Mouse (Mus musculus) heart, adult 2 months (tissue): ENCODE data around the gene Arl3. TPM values are rescaled to one million over a fixed set of nuclear protein-coding genes. Genes with fewer than 3 reads are reported as not detected.
"Not testable (repeated sequence)": the region's sequence is repeated elsewhere in the genome, so short reads cannot be mapped to it uniquely, and the experiment has no call there.

ENCODE experiments used
- DNase-seq, 2 experiments: peaks; one replicate each; pipeline ENCODE4 v3.0.0; 2021
- H3K27ac ChIP-seq: fragments of 200-600 bp; 2 replicates; pipeline ENCODE4 v1.8.1; 2022
- H3K27me3 ChIP-seq: fragments of 200-500 bp; 2 replicates; pipeline ENCODE4 v1.6.1; 2012; ENCODE audit warnings: mild to moderate bottlenecking, low read length, inconsistent platforms, mixed read lengths; ENCODE audit not compliant: control insufficient read depth, insufficient read depth
- H3K36me3 ChIP-seq: fragments of 200-500 bp; 2 replicates; pipeline ENCODE4 v1.6.1; 2012; ENCODE audit warnings: low read length, inconsistent platforms; ENCODE audit not compliant: control insufficient read depth, insufficient read depth
- H3K4me1 ChIP-seq: fragments of 200-500 bp; 2 replicates; pipeline ENCODE4 v1.6.1; 2011; ENCODE audit warnings: low read length; ENCODE audit not compliant: control insufficient read depth, insufficient read depth
- H3K4me3 ChIP-seq: fragments of 200-600 bp; 2 replicates; pipeline ENCODE4 v1.8.1; 2022
- H3K79me2 ChIP-seq: fragments of 200-500 bp; replicated peaks from 2 replicates; pipeline ENCODE4 v1.6.1; 2012; ENCODE audit warnings: mild to moderate bottlenecking, inconsistent platforms, low read length, moderate library complexity, mixed read lengths; ENCODE audit not compliant: control insufficient read depth, insufficient read depth
- H3K9ac ChIP-seq: fragments of 200-500 bp; 2 replicates; pipeline ENCODE4 v1.6.1; 2012; ENCODE audit warnings: low read depth, mild to moderate bottlenecking, control low read depth, inconsistent platforms, low read length, mixed read lengths
- CTCF ChIP-seq: fragments of 200-600 bp; IDR thresholded peaks from 2 replicates; pipeline ENCODE4 v1.8.1; 2022; ENCODE audit warnings: antibody characterized with exemption, mild to moderate bottlenecking, moderate library complexity
- EP300 ChIP-seq: fragments of 200-500 bp; IDR thresholded peaks from 2 replicates; pipeline ENCODE4 v1.6.1; 2011; ENCODE audit warnings: low read depth, low read length, control low read depth; ENCODE audit not compliant: insufficient read depth
- POLR2A ChIP-seq: fragments of 200-500 bp; IDR thresholded peaks from 2 replicates; pipeline ENCODE4 v1.6.1; 2011; ENCODE audit warnings: mild to moderate bottlenecking, low read depth, low read length, control low read depth; ENCODE audit not compliant: insufficient read depth
- WGBS: fragments of 180-500 bp; shearing (Covaris S2); methylation state at CpG from one replicate; pipeline ENCODE4 v1.1.7; 2018; 5-methylcytosine and 5-hydroxymethylcytosine counted together
- intact Hi-C: fragments of 180-260 bp; cut with DNase I; formaldehyde crosslinking; loops from one replicate; pipeline ENCODE4 v1.15.1; 2025
- polyA plus RNA-seq: library from polyadenylated mRNA; depleted of rRNA; stranded (reverse); fragments of >200 nt; gene quantifications from 2 replicates; pipeline ENCODE4 v1.2.3, GENCODE M21; 2012
- total RNA-seq, 2 experiments: library from RNA; stranded (reverse); gene quantifications; 2 replicates each; pipeline ENCODE4 v1.2.3; 2021

The Arl3 gene
- total and polyA plus RNA-seq, 3 experiments, result 36.1 to 43.4 (median 38.3) TPM

DNA sequence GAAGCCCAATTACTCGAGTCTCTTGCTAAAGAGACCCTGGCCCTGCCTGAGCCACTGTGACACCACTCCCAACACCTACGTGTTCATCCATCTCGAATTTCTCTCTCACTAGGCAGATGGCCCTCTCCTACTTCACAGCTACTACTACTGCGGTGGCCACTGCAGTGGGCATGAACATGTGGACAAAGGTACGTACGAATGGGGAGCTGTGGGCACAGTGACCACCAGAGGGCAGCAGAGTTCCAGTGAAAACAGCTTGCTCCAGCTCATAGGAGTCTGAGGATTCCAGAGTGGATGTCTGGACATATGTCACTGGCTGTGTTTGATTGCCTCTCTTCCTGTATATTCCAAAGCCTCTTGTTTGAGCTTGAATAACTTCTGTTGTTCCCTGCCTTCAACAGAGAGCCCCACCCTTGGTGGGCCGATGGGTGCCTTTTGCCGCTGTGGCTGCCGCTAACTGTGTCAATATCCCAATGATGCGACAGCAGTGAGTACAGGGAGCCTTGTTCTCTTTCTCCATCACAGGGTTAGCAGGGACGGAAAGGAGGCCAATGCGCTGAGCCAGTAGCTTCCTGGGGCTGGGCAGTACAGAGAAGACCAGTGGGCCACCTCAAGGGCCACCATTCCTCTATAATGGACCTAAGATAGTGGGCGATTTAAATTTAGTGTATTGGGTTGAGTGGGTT, 15.0 kb upstream of the Arl3 start:
- 59% methylated on average over 13 of the region's 13 CpGs for WGBS
- Histone ChIP-seq H3K27ac (no peak overlapping the region), H3K27me3 (no peaks in the 10 kb centered on the region), H3K4me1 (no peaks in the 10 kb centered on the region), H3K36me3 (no peaks in the 10 kb centered on the region), H3K79me2 (no peaks in the 10 kb centered on the region), H3K4me3 (no peak overlapping the region), H3K9ac (no peak overlapping the region)
- TF ChIP-seq EP300 (peak; percentile 92), POLR2A (no peak), CTCF (peak; percentile 99)
- intact Hi-C loops, result loop anchor here (1.0 to 2.0 kb wide), 2 partner anchors 83 to 152 kb away; no protein-coding TSS in a partner anchor
- DNase-seq, result peak; percentile 79 to 88

- no peak for TF ChIP-seq POLR2A
- no peak for TF ChIP-seq EP300
- no peak for TF ChIP-seq CTCF
- H3K27ac ChIP-seq, result no peak overlapping the region
- no peaks in the 10 kb centered on the region for H3K36me3 ChIP-seq
- no peaks in the 10 kb centered on the region for H3K79me2 ChIP-seq
- intact Hi-C loops, result loop anchor here (10.0 kb wide), 1 partner anchor 290 kb away; no protein-coding TSS in a partner anchor
- 82% methylated on average over 4 of the region's 4 CpGs for WGBS
- DNase-seq, result no peak
- no peak overlapping the region for H3K4me3 ChIP-seq
- no peaks in the 10 kb centered on the region for H3K27me3 ChIP-seq
- H3K9ac ChIP-seq, result no peak overlapping the region
- H3K4me1 ChIP-seq, result peaks cover 1% of the 10 kb centered on the region; the same call in 1 of the 2 replicates
Measured at GRCm38 (mm10) chr19:46575196-46575595, 2.2 kb upstream of the Arl3 start.

- no peak overlapping the region for H3K9ac ChIP-seq
- H3K27ac ChIP-seq, result peak overlapping the region; percentile 81; the same call in 1 of the 2 replicates
- H3K4me1 ChIP-seq, result peaks cover 1% of the 10 kb centered on the region; the same call in 1 of the 2 replicates
- TF ChIP-seq CTCF, result no peak
- no peaks in the 10 kb centered on the region for H3K27me3 ChIP-seq
- H3K4me3 ChIP-seq, result peak overlapping the region; percentile 77
- WGBS, result 44% methylated on average over 6 of the region's 6 CpGs
- intact Hi-C loops, result loop anchor here (5.0 to 10.0 kb wide), 3 partner anchors 72 to 291 kb away; partner anchors contain the start of genes Actr1a, Sufu and Trim8
- no peaks in the 10 kb centered on the region for H3K79me2 ChIP-seq
- no peak for DNase-seq
- H3K36me3 ChIP-seq, result no peaks in the 10 kb centered on the region
Measured at GRCm38 (mm10) chr19:46573990-46574389, 992 bp upstream of the Arl3 start.

DNA sequence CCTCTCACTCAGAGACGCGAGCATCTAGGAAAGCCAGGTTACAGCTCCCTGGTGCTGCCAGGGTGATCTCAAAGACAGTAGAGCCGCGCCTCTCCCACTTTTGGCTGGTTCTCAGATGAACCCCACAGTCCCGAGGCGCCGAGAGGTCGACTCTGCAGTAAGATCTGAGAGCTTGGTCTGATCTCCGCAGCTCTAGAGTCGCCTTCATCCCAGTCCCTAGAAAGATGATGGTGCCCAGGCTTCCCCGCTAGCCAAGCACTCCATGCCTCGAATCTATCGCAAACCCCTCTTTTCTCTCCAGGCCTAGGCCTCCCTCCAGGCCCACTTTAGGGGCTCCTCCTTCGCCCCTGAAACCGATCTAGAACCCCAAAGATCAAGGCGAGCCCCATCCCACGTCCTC, 450 bp downstream of the Arl3 start:
- DNase-seq, result no peak
- intact Hi-C loops, result loop anchor here (5.0 to 10.0 kb wide), 3 partner anchors 70 to 292 kb away; partner anchors contain the start of genes Actr1a, Sufu and Trim8
- Histone ChIP-seq H3K9ac (peak overlapping the region; percentile 66), H3K27ac (peak overlapping the region; percentile 65), H3K4me3 (peak overlapping the region; percentile 76), H3K4me1 (peaks cover 1% of the 10 kb centered on the region; the same call in 1 of the 2 replicates), H3K79me2 (no peaks in the 10 kb centered on the region), H3K36me3 (no peaks in the 10 kb centered on the region), H3K27me3 (no peaks in the 10 kb centered on the region)
- TF ChIP-seq CTCF, result no peak
- no peak for TF ChIP-seq POLR2A
- no peak for TF ChIP-seq EP300
- WGBS, result under 1% methylated on average over 17 of the region's 17 CpGs

GRCm38 (mm10) chr19:46571878-46572244, 1.1 kb downstream of the Arl3 start:
- Histone ChIP-seq H3K27me3 (no peaks in the 10 kb centered on the region), H3K9ac (no peak overlapping the region), H3K4me3 (peak overlapping the region; percentile 76), H3K27ac (no peak overlapping the region), H3K79me2 (no peaks in the 10 kb centered on the region), H3K36me3 (no peaks in the 10 kb centered on the region), H3K4me1 (peaks cover 1% of the 10 kb centered on the region; the same call in 1 of the 2 replicates)
- 33% methylated on average over 10 of the region's 10 CpGs for WGBS
- TF ChIP-seq CTCF (no peak), POLR2A (no peak), EP300 (no peak)
- no peak for DNase-seq
- intact Hi-C loops, result loop anchor here (5.0 to 10.0 kb wide), 3 partner anchors 70 to 293 kb away; partner anchors contain the start of genes Actr1a, Sufu and Trim8

GRCm38 (mm10) chr19:46571211-46571877, 1.7 kb downstream of the Arl3 start:
- not testable (repeated sequence) for H3K79me2 ChIP-seq, H3K4me3 ChIP-seq, DNase-seq, H3K4me1 ChIP-seq, H3K9ac ChIP-seq, H3K27ac ChIP-seq, H3K36me3 ChIP-seq, H3K27me3 ChIP-seq
- 91% methylated on average over 3 of the region's 3 CpGs for WGBS
- intact Hi-C loops, result loop anchor here (5.0 to 10.0 kb wide), 3 partner anchors 69 to 293 kb away; partner anchors contain the start of genes Actr1a, Sufu and Trim8
